Mouse (Mus musculus) CH12.LX (cell line): ENCODE measurements around the gene Ncoa5.

Experiments
- CTCF ChIP-seq, 2 experiments: IDR thresholded peaks in 1 of 2; conservative IDR thresholded peaks in 1 of 2; 2 replicates each; pipeline ENCODE4 v1.5.1; 2011 to 2012; ENCODE audit warnings: low read depth in 2 of 2, low read length in 2 of 2, improper control_type of control experiment in 1 of 2, inconsistent platforms in 1 of 2, mild to moderate bottlenecking in 1 of 2, moderate library complexity in 1 of 2
- E2F4 ChIP-seq: IDR thresholded peaks from 2 replicates; pipeline ENCODE4 v1.6.1; 2011; ENCODE audit warnings: low read depth, low read length, improper control_type of control experiment; ENCODE audit not compliant: insufficient replicate concordance
- MEF2A ChIP-seq: IDR thresholded peaks from 2 replicates; pipeline ENCODE4 v1.6.1; 2014; ENCODE audit warnings: low read depth, mild to moderate bottlenecking, inconsistent platforms, low read length, improper control_type of control experiment, borderline replicate concordance
- PAX5 ChIP-seq: IDR thresholded peaks from 2 replicates; pipeline ENCODE4 v1.6.1; 2012; ENCODE audit warnings: low read length, inconsistent platforms, mixed read lengths
- POLR2A ChIP-seq: IDR thresholded peaks from 2 replicates; pipeline ENCODE4 v1.6.1; 2011; ENCODE audit warnings: low read depth, mild to moderate bottlenecking, improper control_type of control experiment, low read length
- RAD21 ChIP-seq: IDR thresholded peaks from 2 replicates; pipeline ENCODE4 v1.6.1; 2011; ENCODE audit warnings: low read depth, mild to moderate bottlenecking, low read length, improper control_type of control experiment, moderate library complexity

DNA sequence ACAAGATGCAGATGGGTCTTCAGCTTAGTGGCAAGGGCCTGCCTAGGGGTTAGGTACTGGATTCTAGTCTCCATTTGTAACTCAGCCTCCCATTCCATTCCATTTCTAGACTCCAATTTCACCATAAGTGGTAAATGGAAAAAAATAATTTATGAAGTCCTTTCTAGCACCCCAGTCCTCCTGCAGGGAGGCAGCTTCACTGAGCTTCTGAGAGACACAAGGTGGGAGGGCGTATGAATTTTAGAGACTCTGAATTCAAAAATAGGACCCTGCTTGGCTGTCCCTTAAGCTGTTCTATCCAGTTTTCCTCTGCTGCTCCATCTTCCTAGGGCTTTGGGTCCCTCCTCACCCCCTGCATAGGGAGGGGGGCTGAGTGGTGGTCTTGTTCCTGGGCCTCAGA, 69.7 kb downstream of the Ncoa5 start:
- TF ChIP-seq POLR2A (no peak), PAX5 (no peak), RAD21 (no peak), MEF2A (no peak), E2F4 (no peak), CTCF (conservative IDR thresholded peaks at IDR 0.05 in 1 of 2, IDR thresholded peaks at IDR 0.05 in 1 of 2; ENCODE audit: low read depth in 2 of 2, low read length in 2 of 2) (no peak)
